Mouse (Mus musculus): ENCODE measurements around the gene Golga1.
"Not testable (repeated sequence)": the region's sequence is repeated elsewhere in the genome, so short reads cannot be mapped to it uniquely, and the experiment has no call there.

Golga1 gene

GRCm38 (mm10) chr2:39065400-39065987 is at the start of gene Golga1:
Golga1 (minus strand) TSS chr2:39065541.
- DNase-seq (ENCODE audit: low read depth, low spot score) = peak; percentile 94

- no peak for DNase-seq (ENCODE audit: low read depth, low spot score)
Measured at GRCm38 (mm10) chr2:39114093-39114492, 48.8 kb upstream of the Golga1 start.

GRCm38 (mm10) chr2:39110514-39110913 is 45.2 kb upstream of the Golga1 start:
- DNase-seq (ENCODE audit: low read depth, low spot score) = no peak

GRCm38 (mm10) chr2:39109712-39110111 is 44.4 kb upstream of the Golga1 start:
- DNase-seq (ENCODE audit: low read depth, low spot score) = not testable (repeated sequence)

- not testable (repeated sequence) for DNase-seq (ENCODE audit: low read depth, low spot score)
Measured at GRCm38 (mm10) chr2:39099951-39100350, 34.6 kb upstream of the Golga1 start.

- peak; percentile 78 for DNase-seq (ENCODE audit: low read depth, low spot score)
Measured at GRCm38 (mm10) chr2:39097993-39098392, 32.7 kb upstream of the Golga1 start.

GRCm38 (mm10) chr2:39091966-39092365 is 26.6 kb upstream of the Golga1 start:
- DNase-seq (ENCODE audit: low read depth, low spot score) = no peak

- no peak for DNase-seq (ENCODE audit: low read depth, low spot score)
Measured at GRCm38 (mm10) chr2:39082706-39083105, 17.4 kb upstream of the Golga1 start.

- DNase-seq (ENCODE audit: low read depth, low spot score) = no peak
Measured at GRCm38 (mm10) chr2:39070666-39071065, 5.3 kb upstream of the Golga1 start.

GRCm38 (mm10) chr2:39069096-39069495 is 3.8 kb upstream of the Golga1 start:
- DNase-seq (ENCODE audit: low read depth, low spot score) = no peak

GRCm38 (mm10) chr2:39064687-39065399 is 498 bp downstream of the Golga1 start:
- DNase-seq (ENCODE audit: low read depth, low spot score) = no peak

GRCm38 (mm10) chr2:39048515-39048914 is 16.8 kb downstream of the Golga1 start:
- no peak for DNase-seq (ENCODE audit: low read depth, low spot score)

- DNase-seq (ENCODE audit: low read depth, low spot score) = no peak
Measured at GRCm38 (mm10) chr2:39040215-39040614, 25.1 kb downstream of the Golga1 start.

GRCm38 (mm10) chr2:39031611-39032010 is 33.7 kb downstream of the Golga1 start:
- DNase-seq (ENCODE audit: low read depth, low spot score) = no peak

- no peak for DNase-seq (ENCODE audit: low read depth, low spot score)
Measured at GRCm38 (mm10) chr2:39020004-39020403, 45.3 kb downstream of the Golga1 start.

GRCm38 (mm10) chr2:39016581-39016980 is 48.8 kb downstream of the Golga1 start:
- DNase-seq (ENCODE audit: low read depth, low spot score) = no peak

- peak; percentile 20 for DNase-seq (ENCODE audit: low read depth, low spot score)
Measured at GRCm38 (mm10) chr2:39012768-39013279, 52.5 kb downstream of the Golga1 start.

- no peak for DNase-seq (ENCODE audit: low read depth, low spot score)
Measured at GRCm38 (mm10) chr2:39011971-39012370, 53.4 kb downstream of the Golga1 start.

- no peak for DNase-seq (ENCODE audit: low read depth, low spot score)
Measured at GRCm38 (mm10) chr2:39011264-39011663, 54.1 kb downstream of the Golga1 start.

- not testable (repeated sequence) for DNase-seq (ENCODE audit: low read depth, low spot score)
Measured at GRCm38 (mm10) chr2:39010144-39010543, 55.2 kb downstream of the Golga1 start.

- no peak for DNase-seq (ENCODE audit: low read depth, low spot score)
Measured at GRCm38 (mm10) chr2:39008954-39009365, 56.4 kb downstream of the Golga1 start.

- DNase-seq (ENCODE audit: low read depth, low spot score) = peak; percentile 67
Measured at GRCm38 (mm10) chr2:39008350-39008851, 56.9 kb downstream of the Golga1 start.

- DNase-seq (ENCODE audit: low read depth, low spot score) = peak; percentile 93
Measured at GRCm38 (mm10) chr2:39007865-39008264, 57.5 kb downstream of the Golga1 start.

Data from R1 (cell line).